Mouse (Mus musculus) stomach, postnatal 0 days (tissue): Measurements from ENCODE around the gene Golga3.

Experiments
- CTCF ChIP-seq: IDR thresholded peaks from 2 replicates; pipeline ENCODE4 v1.5.1; 2016; ENCODE audit warnings: antibody characterized with exemption, low read depth, mild to moderate bottlenecking, moderate library complexity
- EP300 ChIP-seq: optimal IDR thresholded peaks from 2 replicates; pipeline ENCODE3; 2016; ENCODE audit warnings: antibody characterized with exemption

DNA sequence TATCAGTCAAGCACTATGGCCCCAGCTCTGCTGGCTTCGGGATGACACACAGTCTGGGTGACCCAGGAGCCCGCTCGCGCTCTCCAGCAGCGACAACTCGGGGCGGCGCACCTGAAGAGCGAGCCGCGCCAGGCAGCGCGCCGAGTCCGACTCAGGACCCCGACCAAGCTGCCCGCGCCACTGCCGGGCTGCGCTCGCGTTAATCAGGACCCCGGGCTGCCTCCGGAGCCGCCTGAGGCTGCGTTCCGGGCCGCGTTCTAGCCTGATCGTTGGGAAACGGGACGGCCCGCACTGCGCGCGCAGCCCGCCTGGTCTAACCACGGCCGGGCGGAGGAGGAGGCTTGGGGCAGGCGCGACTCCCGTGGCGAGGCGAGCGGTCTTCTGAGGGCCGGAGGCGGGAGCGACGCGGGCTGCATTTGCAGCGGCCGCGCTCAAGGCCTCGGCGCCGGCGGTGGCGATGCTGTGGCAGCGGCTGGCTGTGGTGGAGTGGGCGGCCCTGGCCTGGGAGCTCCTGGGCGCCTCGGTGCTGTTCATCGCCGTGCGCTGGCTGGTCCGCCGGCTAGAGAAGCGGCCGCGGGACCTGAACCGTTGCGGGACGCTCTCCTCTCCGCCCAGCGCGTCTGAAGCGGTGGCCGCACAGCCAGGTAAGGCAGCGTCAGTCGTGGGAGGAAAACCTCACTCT is 54.4 kb downstream of the Golga3 start, which contains the start of gene Ankle2:
- TF ChIP-seq EP300 (peak; percentile 59), CTCF (no peak; the same call in 1 of the 2 replicates)
